Mouse (Mus musculus) c-Kit-positive CD71-positive TER-119-positive erythroid progenitor cells, embryonic 14.5 days (primary cell): ENCODE results near the gene Pik3r5.

Experiments used
- DNase-seq: peaks from one replicate; pipeline ENCODE4 v3.0.0-alpha.2; 2013; ENCODE audit warnings: low spot score

Gene Pik3r5

DNA sequence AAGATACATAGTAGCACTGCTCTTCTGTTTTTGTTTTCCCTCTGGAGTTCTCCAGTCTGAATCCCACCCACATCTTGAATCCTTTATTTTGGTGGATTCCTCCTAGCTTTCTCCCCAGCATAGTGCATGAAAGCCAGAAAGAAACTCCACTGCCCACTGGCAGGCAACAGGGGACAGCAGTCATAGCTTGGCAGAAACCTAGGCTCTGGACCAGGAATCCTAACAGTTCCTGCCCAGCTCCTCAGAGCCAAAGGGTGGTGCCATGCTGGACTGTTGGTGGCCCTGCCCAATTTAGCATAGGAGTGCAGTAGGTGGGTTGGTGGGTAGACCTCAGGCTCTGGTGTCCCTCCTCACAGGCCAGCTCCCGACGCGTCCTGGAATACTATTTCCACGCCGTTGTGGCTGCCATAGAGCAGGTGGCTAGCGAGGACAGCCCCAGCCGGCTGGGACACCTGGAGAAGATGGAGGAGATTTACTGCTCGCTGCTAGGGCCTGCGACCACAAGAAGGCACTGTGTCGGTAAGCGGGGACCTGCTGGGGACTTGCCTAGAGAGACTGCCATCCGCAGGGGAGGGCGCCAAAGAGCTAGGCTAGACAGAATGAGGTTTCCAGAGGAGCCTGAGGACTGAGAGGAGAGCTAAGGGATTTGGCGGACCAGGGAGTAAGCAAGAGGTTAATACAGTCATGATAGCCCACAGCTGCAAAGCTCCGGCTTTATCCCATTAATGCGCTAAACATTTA lies 99.3 kb downstream of the Pik3r5 start:
- DNase-seq: no peak

DNA sequence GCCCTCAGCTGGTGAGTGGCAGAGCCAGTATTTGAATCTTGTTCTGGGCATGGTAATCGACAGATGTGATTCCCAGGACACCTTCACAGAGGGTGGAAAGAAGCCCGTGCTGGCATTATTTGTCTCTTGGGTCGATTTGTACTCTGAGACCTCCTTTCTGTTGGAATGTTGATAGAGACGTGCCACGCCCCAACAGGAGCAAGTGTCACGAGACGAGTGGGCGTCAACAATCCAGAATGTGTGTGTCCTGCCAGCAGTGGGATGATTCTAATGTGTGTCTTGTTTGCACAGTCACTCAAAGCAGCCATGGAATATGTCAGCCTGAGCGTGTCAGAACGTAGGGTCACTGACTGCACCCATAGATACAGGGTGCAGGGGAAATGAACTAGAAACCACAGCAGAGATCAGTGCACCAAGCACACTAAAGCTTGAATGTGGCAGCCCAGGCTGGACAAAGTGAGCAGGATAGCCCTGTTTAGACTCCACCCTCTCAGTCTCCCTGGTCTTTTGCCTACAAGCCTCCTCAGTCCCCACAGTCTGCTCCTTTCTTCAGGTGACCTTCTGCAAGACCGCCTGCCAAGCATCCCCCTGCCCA lies 100.1 kb downstream of the Pik3r5 start:
- DNase-seq: no peak

DNA sequence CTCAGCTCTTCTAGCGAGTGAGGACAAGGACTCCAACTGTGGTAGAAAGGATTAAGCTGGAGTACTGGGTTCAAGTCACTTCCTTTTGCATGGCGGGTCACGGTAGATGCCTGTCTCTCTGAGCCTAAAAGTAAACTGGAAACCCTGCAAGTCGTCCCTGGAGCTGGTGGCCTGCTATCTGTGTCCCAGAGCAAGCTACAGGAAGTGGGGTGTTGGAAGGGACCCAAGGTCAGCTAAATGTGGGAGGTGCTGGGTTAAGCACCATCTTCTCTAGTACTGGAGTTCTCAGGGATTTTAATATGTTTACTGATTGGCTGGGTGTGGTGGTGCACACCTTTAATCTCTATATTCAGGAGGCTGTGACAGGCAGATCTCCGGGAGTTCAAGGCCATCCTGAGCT lies 100.9 kb downstream of the Pik3r5 start:
- DNase-seq: no peak

GRCm38 (mm10) chr11:68533971-68534475 lies 102.1 kb downstream of the Pik3r5 start:
- DNase-seq: no peak

- no peak for DNase-seq
Measured at GRCm38 (mm10) chr11:68536026-68536425, 104.1 kb downstream of the Pik3r5 start.

DNA sequence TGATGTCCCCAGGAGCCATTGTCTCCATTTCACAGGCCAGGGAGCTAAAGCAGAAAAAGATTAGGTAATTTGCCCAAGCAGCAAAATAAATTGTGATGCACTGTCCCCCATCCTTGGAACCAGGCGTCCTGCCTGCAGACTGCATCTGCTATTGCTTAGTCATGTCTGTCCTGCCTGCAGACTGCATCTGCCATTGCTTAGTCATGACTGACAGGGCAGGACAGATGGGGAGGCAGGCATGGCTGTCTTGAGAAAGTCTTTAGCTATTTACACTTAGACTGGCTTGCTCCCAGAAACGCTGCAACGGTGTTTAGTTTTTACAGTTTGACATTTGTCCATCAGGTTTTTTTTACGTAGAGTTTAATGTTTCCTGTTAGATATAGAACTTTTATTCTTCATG lies 104.5 kb downstream of the Pik3r5 start:
- DNase-seq: no peak

GRCm38 (mm10) chr11:68539621-68540020 lies 107.7 kb downstream of the Pik3r5 start:
- DNase-seq: no peak

- DNase-seq: no peak
Measured at GRCm38 (mm10) chr11:68544554-68544953, 112.6 kb downstream of the Pik3r5 start.

GRCm38 (mm10) chr11:68545172-68545571 lies 113.3 kb downstream of the Pik3r5 start:
- no peak for DNase-seq

GRCm38 (mm10) chr11:68545682-68546222 lies 113.8 kb downstream of the Pik3r5 start:
- DNase-seq: no peak
